Mouse (Mus musculus): ENCODE data around the gene Vwa5a. TPM values are rescaled to one million over a fixed set of nuclear protein-coding genes. Genes with fewer than 3 reads are reported as not detected.

Vwa5a gene
- 8.6 TPM for polyA plus RNA-seq (2014; fragmentation: Illumina TruSeq; extraction: RNeasy Lipid Tissue Mini Kit (QIAGEN cat#74804); ENCODE audit: low read depth, low replicate concordance)

GRCm38 (mm10) chr9:38718102-38718501 lies at the start of gene Vwa5a:
Gene Vwa5a, plus strand, starts transcription at chr9:38718268.

GRCm38 (mm10) chr9:38674501-38674900 lies 43.6 kb upstream of the Vwa5a start, which contains the start of gene Olfr918:
Gene Olfr918, minus strand, starts transcription at chr9:38674601.

GRCm38 (mm10) chr9:38751999-38752398 lies 33.9 kb downstream of the Vwa5a start, which contains the start of gene Olfr920:
Gene Olfr920, plus strand, starts transcription at chr9:38752299.

GRCm38 (mm10) chr9:38772768-38773167 lies 54.7 kb downstream of the Vwa5a start, which contains the start of gene Olfr921:
Gene Olfr921, plus strand, starts transcription at chr9:38773068.

Other genes with a start within 250 kb of the Vwa5a start
- not detected for gene Olfr905, start 247.2 kb upstream of the Vwa5a start, polyA plus RNA-seq (2014; fragmentation: Illumina TruSeq; extraction: RNeasy Lipid Tissue Mini Kit (QIAGEN cat#74804); ENCODE audit: low read depth, low replicate concordance)
- 0.15 TPM for gene Olfr906, start 231.2 kb upstream of the Vwa5a start, polyA plus RNA-seq (2014; fragmentation: Illumina TruSeq; extraction: RNeasy Lipid Tissue Mini Kit (QIAGEN cat#74804); ENCODE audit: low read depth, low replicate concordance)
- gene Olfr907, start 222.5 kb upstream of the Vwa5a start, polyA plus RNA-seq (2014; fragmentation: Illumina TruSeq; extraction: RNeasy Lipid Tissue Mini Kit (QIAGEN cat#74804); ENCODE audit: low read depth, low replicate concordance), result not detected
- not detected for gene Olfr911-ps1, start 196.7 kb upstream of the Vwa5a start, polyA plus RNA-seq (2014; fragmentation: Illumina TruSeq; extraction: RNeasy Lipid Tissue Mini Kit (QIAGEN cat#74804); ENCODE audit: low read depth, low replicate concordance)
- gene Olfr910, start 180.4 kb upstream of the Vwa5a start, polyA plus RNA-seq (2014; fragmentation: Illumina TruSeq; extraction: RNeasy Lipid Tissue Mini Kit (QIAGEN cat#74804); ENCODE audit: low read depth, low replicate concordance), result not detected
- not detected for gene Olfr912, start 138.1 kb upstream of the Vwa5a start, polyA plus RNA-seq (2014; fragmentation: Illumina TruSeq; extraction: RNeasy Lipid Tissue Mini Kit (QIAGEN cat#74804); ENCODE audit: low read depth, low replicate concordance)
- gene Olfr913, start 125.5 kb upstream of the Vwa5a start, polyA plus RNA-seq (2014; fragmentation: Illumina TruSeq; extraction: RNeasy Lipid Tissue Mini Kit (QIAGEN cat#74804); ENCODE audit: low read depth, low replicate concordance), result not detected
- gene Olfr914, start 113.2 kb upstream of the Vwa5a start, polyA plus RNA-seq (2014; fragmentation: Illumina TruSeq; extraction: RNeasy Lipid Tissue Mini Kit (QIAGEN cat#74804); ENCODE audit: low read depth, low replicate concordance), result not detected
- not detected for gene Olfr916, start 58.4 kb upstream of the Vwa5a start, polyA plus RNA-seq (2014; fragmentation: Illumina TruSeq; extraction: RNeasy Lipid Tissue Mini Kit (QIAGEN cat#74804); ENCODE audit: low read depth, low replicate concordance)
- not detected for gene Olfr917, start 52.4 kb upstream of the Vwa5a start, polyA plus RNA-seq (2014; fragmentation: Illumina TruSeq; extraction: RNeasy Lipid Tissue Mini Kit (QIAGEN cat#74804); ENCODE audit: low read depth, low replicate concordance)
- not detected for gene Olfr918, start 43.7 kb upstream of the Vwa5a start, polyA plus RNA-seq (2014; fragmentation: Illumina TruSeq; extraction: RNeasy Lipid Tissue Mini Kit (QIAGEN cat#74804); ENCODE audit: low read depth, low replicate concordance)
- not detected for gene Olfr919, start 14.6 kb upstream of the Vwa5a start, polyA plus RNA-seq (2014; fragmentation: Illumina TruSeq; extraction: RNeasy Lipid Tissue Mini Kit (QIAGEN cat#74804); ENCODE audit: low read depth, low replicate concordance)
- gene Olfr920, start 34.0 kb downstream of the Vwa5a start, polyA plus RNA-seq (2014; fragmentation: Illumina TruSeq; extraction: RNeasy Lipid Tissue Mini Kit (QIAGEN cat#74804); ENCODE audit: low read depth, low replicate concordance), result 0.22 TPM
- not detected for gene Olfr921, start 54.8 kb downstream of the Vwa5a start, polyA plus RNA-seq (2014; fragmentation: Illumina TruSeq; extraction: RNeasy Lipid Tissue Mini Kit (QIAGEN cat#74804); ENCODE audit: low read depth, low replicate concordance)
- not detected for gene Olfr922, start 96.3 kb downstream of the Vwa5a start, polyA plus RNA-seq (2014; fragmentation: Illumina TruSeq; extraction: RNeasy Lipid Tissue Mini Kit (QIAGEN cat#74804); ENCODE audit: low read depth, low replicate concordance)
- gene Olfr923, start 108.3 kb downstream of the Vwa5a start, polyA plus RNA-seq (2014; fragmentation: Illumina TruSeq; extraction: RNeasy Lipid Tissue Mini Kit (QIAGEN cat#74804); ENCODE audit: low read depth, low replicate concordance), result not detected
- not detected for gene Olfr924, start 126.2 kb downstream of the Vwa5a start, polyA plus RNA-seq (2014; fragmentation: Illumina TruSeq; extraction: RNeasy Lipid Tissue Mini Kit (QIAGEN cat#74804); ENCODE audit: low read depth, low replicate concordance)
- not detected for gene Olfr26, start 136.8 kb downstream of the Vwa5a start, polyA plus RNA-seq (2014; fragmentation: Illumina TruSeq; extraction: RNeasy Lipid Tissue Mini Kit (QIAGEN cat#74804); ENCODE audit: low read depth, low replicate concordance)
- gene Olfr926, start 158.9 kb downstream of the Vwa5a start, polyA plus RNA-seq (2014; fragmentation: Illumina TruSeq; extraction: RNeasy Lipid Tissue Mini Kit (QIAGEN cat#74804); ENCODE audit: low read depth, low replicate concordance), result not detected
- gene Olfr930, start 211.5 kb downstream of the Vwa5a start, polyA plus RNA-seq (2014; fragmentation: Illumina TruSeq; extraction: RNeasy Lipid Tissue Mini Kit (QIAGEN cat#74804); ENCODE audit: low read depth, low replicate concordance), result not detected